Mouse (Mus musculus): ENCODE measurements around the gene Meiob. TPM values are rescaled to one million over a fixed set of nuclear protein-coding genes. Genes with fewer than 3 reads are reported as not detected.

Meiob gene
- total RNA-seq, 1 experiment, result 0.13 TPM

- Histone ChIP-seq H3K4me3 (ENCODE audit: insufficient read depth in 1 of 2, low read depth in 1 of 2, low read length in 2 of 2, poor library complexity in 1 of 2, severe bottlenecking in 1 of 2) (no peak overlapping the region), H3K36me3 (ENCODE audit: control insufficient read depth, insufficient read depth, low read length, poor library complexity, severe bottlenecking) (no peaks in the 10 kb centered on the region), H3K4me1 (ENCODE audit: control insufficient read depth in 2 of 2, insufficient read depth in 2 of 2, low read length in 2 of 2, poor library complexity in 1 of 2) (no peaks in the 10 kb centered on the region; a peak in 1 of 4 replicates), H3K9ac (ENCODE audit: insufficient read depth, low read depth, low read length, poor library complexity, severe bottlenecking) (no peak overlapping the region), H3K27ac (ENCODE audit: insufficient read depth, low read depth, low read length, poor library complexity, severe bottlenecking) (no peak overlapping the region), H3K9me3 (ENCODE audit: control insufficient read depth, insufficient read depth, low read depth, low read length) (no peaks in the 10 kb centered on the region)
- in situ Hi-C loops (cut with MboI; ENCODE audit: low sequenced_read_pairs in 2 of 2, unreplicated experiment in 2 of 2), result no loop called here
- no peak for DNase-seq (ENCODE audit: low read depth, low spot score)
- TF ChIP-seq MAFK (IDR thresholded peaks at IDR 0.05; ENCODE audit: insufficient read depth, low read depth, low read length) (no peak), HCFC1 (IDR thresholded peaks at IDR 0.05; ENCODE audit: borderline replicate concordance, insufficient read depth, low read length) (no peak), ZNF384 (IDR thresholded peaks at IDR 0.05; ENCODE audit: low read depth, low read length) (no peak), ZC3H11A (IDR thresholded peaks at IDR 0.05; ENCODE audit: borderline replicate concordance, low read depth, low read length) (no peak), CHD2 (IDR thresholded peaks at IDR 0.05; ENCODE audit: low read depth, low read length) (no peak)
These were observed 11.2 kb downstream of the Meiob start for GRCm38 (mm10) chr17:24815256-24815655.

- H3K9ac ChIP-seq (ENCODE audit: insufficient read depth, low read depth, low read length, poor library complexity, severe bottlenecking), result no peak overlapping the region
- DNase-seq (ENCODE audit: low read depth, low spot score), result no peak
- in situ Hi-C loops (cut with MboI; ENCODE audit: low sequenced_read_pairs in 2 of 2, unreplicated experiment in 2 of 2), result no loop called here
These were observed 13.4 kb downstream of the Meiob start for GRCm38 (mm10) chr17:24817503-24817902.

DNA sequence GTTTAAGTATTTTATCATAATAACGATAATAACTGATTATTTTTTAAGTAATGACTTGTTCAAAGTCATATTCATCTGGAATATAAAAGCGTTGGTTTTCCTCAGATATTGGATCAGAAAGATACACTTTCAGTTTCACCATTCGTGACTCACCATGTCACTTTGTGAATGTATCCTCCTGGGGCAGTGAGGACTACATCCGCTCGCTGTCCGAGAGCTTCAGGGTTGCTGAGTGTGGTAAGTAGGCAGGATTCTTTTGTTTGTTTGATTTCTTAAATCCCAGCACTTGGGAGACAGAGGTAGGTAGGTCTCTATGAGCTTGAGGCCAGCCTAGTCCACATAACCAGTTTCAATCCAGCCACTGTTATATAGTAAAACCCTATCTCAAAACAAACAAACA lies 14.1 kb downstream of the Meiob start:
- in situ Hi-C loops (cut with MboI; ENCODE audit: low sequenced_read_pairs in 2 of 2, unreplicated experiment in 2 of 2), result no loop called here
- no peak overlapping the region for H3K4me3 ChIP-seq (ENCODE audit: insufficient read depth in 1 of 2, low read depth in 1 of 2, low read length in 2 of 2, poor library complexity in 1 of 2, severe bottlenecking in 1 of 2)
- no peak for DNase-seq (ENCODE audit: low read depth, low spot score)
- H3K4me1 ChIP-seq (ENCODE audit: control insufficient read depth in 2 of 2, insufficient read depth in 2 of 2, low read length in 2 of 2, poor library complexity in 1 of 2), result no peaks in the 10 kb centered on the region
- no peaks in the 10 kb centered on the region for H3K9me3 ChIP-seq (ENCODE audit: control insufficient read depth, insufficient read depth, low read depth, low read length)
- H3K9ac ChIP-seq (ENCODE audit: insufficient read depth, low read depth, low read length, poor library complexity, severe bottlenecking), result no peak overlapping the region
- no peak for TF ChIP-seq ZNF384 (IDR thresholded peaks at IDR 0.05; ENCODE audit: low read depth, low read length)
- TF ChIP-seq CHD2 (IDR thresholded peaks at IDR 0.05; ENCODE audit: low read depth, low read length), result no peak
- no peak for TF ChIP-seq ZC3H11A (IDR thresholded peaks at IDR 0.05; ENCODE audit: borderline replicate concordance, low read depth, low read length)
- H3K27ac ChIP-seq (ENCODE audit: insufficient read depth, low read depth, low read length, poor library complexity, severe bottlenecking), result no peak overlapping the region
- H3K36me3 ChIP-seq (ENCODE audit: control insufficient read depth, insufficient read depth, low read length, poor library complexity, severe bottlenecking), result no peaks in the 10 kb centered on the region

More at GRCm38 (mm10) chr17:24817503-24817902, 13.4 kb downstream of the Meiob start:
- no peaks in the 10 kb centered on the region for H3K9me3 ChIP-seq (ENCODE audit: control insufficient read depth, insufficient read depth, low read depth, low read length)
- no peak for TF ChIP-seq HCFC1 (IDR thresholded peaks at IDR 0.05; ENCODE audit: borderline replicate concordance, insufficient read depth, low read length)
- no peak for TF ChIP-seq ZNF384 (IDR thresholded peaks at IDR 0.05; ENCODE audit: low read depth, low read length)
- TF ChIP-seq CHD2 (IDR thresholded peaks at IDR 0.05; ENCODE audit: low read depth, low read length), result no peak
- TF ChIP-seq MAFK (IDR thresholded peaks at IDR 0.05; ENCODE audit: insufficient read depth, low read depth, low read length), result no peak
- no peak for TF ChIP-seq ZC3H11A (IDR thresholded peaks at IDR 0.05; ENCODE audit: borderline replicate concordance, low read depth, low read length)
- H3K4me3 ChIP-seq (ENCODE audit: insufficient read depth in 1 of 2, low read depth in 1 of 2, low read length in 2 of 2, poor library complexity in 1 of 2, severe bottlenecking in 1 of 2), result no peak overlapping the region
- H3K4me1 ChIP-seq (ENCODE audit: control insufficient read depth in 2 of 2, insufficient read depth in 2 of 2, low read length in 2 of 2, poor library complexity in 1 of 2), result no peaks in the 10 kb centered on the region
- no peaks in the 10 kb centered on the region for H3K36me3 ChIP-seq (ENCODE audit: control insufficient read depth, insufficient read depth, low read length, poor library complexity, severe bottlenecking)
- no peak overlapping the region for H3K27ac ChIP-seq (ENCODE audit: insufficient read depth, low read depth, low read length, poor library complexity, severe bottlenecking)

GRCm38 (mm10) chr17:24819469-24819868 lies 15.4 kb downstream of the Meiob start:
- Histone ChIP-seq H3K27ac (ENCODE audit: insufficient read depth, low read depth, low read length, poor library complexity, severe bottlenecking) (no peak overlapping the region), H3K4me3 (ENCODE audit: insufficient read depth in 1 of 2, low read depth in 1 of 2, low read length in 2 of 2, poor library complexity in 1 of 2, severe bottlenecking in 1 of 2) (no peak overlapping the region), H3K9ac (ENCODE audit: insufficient read depth, low read depth, low read length, poor library complexity, severe bottlenecking) (no peak overlapping the region), H3K4me1 (ENCODE audit: control insufficient read depth in 2 of 2, insufficient read depth in 2 of 2, low read length in 2 of 2, poor library complexity in 1 of 2) (no peaks in the 10 kb centered on the region), H3K9me3 (ENCODE audit: control insufficient read depth, insufficient read depth, low read depth, low read length) (no peaks in the 10 kb centered on the region), H3K36me3 (ENCODE audit: control insufficient read depth, insufficient read depth, low read length, poor library complexity, severe bottlenecking) (no peaks in the 10 kb centered on the region)
- in situ Hi-C loops (cut with MboI; ENCODE audit: low sequenced_read_pairs in 2 of 2, unreplicated experiment in 2 of 2), result no loop called here
- DNase-seq (ENCODE audit: low read depth, low spot score), result no peak
- TF ChIP-seq MAFK (IDR thresholded peaks at IDR 0.05; ENCODE audit: insufficient read depth, low read depth, low read length), result no peak
- TF ChIP-seq CHD2 (IDR thresholded peaks at IDR 0.05; ENCODE audit: low read depth, low read length), result no peak
- no peak for TF ChIP-seq ZNF384 (IDR thresholded peaks at IDR 0.05; ENCODE audit: low read depth, low read length)
- no peak for TF ChIP-seq ZC3H11A (IDR thresholded peaks at IDR 0.05; ENCODE audit: borderline replicate concordance, low read depth, low read length)
